Mouse (Mus musculus) embryonic facial prominence, embryonic 13.5 days (tissue): ENCODE results near the gene Spata13. TPM values are rescaled to one million over a fixed set of nuclear protein-coding genes. Genes with fewer than 3 reads are reported as not detected.

Experiments
- ATAC-seq: fragments of 200-750 bp; cut with Nextera tagmentation; 2 replicates; pipeline ENCODE4 v1.8.0; 2017; ENCODE audit warnings: low read depth; ENCODE audit not compliant: insufficient number of reproducible peaks, insufficient read depth, low FRiP score, low TSS enrichment
- H3K27ac ChIP-seq: fragments of 300-500 bp; sonication (generic); 2 replicates; pipeline ENCODE4 v1.5.1; 2015; ENCODE audit warnings: moderate library complexity, mild to moderate bottlenecking, inconsistent platforms
- H3K27me3 ChIP-seq: fragments of 300-500 bp; sonication (generic); 2 replicates; pipeline ENCODE4 v1.6.1; 2015; ENCODE audit warnings: mild to moderate bottlenecking, inconsistent platforms
- H3K36me3 ChIP-seq: fragments of 300-500 bp; sonication (generic); 2 replicates; pipeline ENCODE4 v1.6.1; 2015; ENCODE audit warnings: mild to moderate bottlenecking, inconsistent platforms
- H3K4me1 ChIP-seq: fragments of 300-500 bp; sonication (generic); 2 replicates; pipeline ENCODE4 v1.6.1; 2015; ENCODE audit warnings: inconsistent platforms
- H3K4me2 ChIP-seq: fragments of 300-500 bp; sonication (generic); 2 replicates; pipeline ENCODE4 v1.6.1; 2015; ENCODE audit warnings: moderate library complexity, mild to moderate bottlenecking, inconsistent platforms
- H3K4me3 ChIP-seq: fragments of 300-500 bp; sonication (generic); 2 replicates; pipeline ENCODE4 v1.5.1; 2015; ENCODE audit warnings: mild to moderate bottlenecking, inconsistent platforms
- H3K9ac ChIP-seq: fragments of 300-500 bp; sonication (generic); 2 replicates; pipeline ENCODE4 v1.6.1; 2015; ENCODE audit warnings: mild to moderate bottlenecking, inconsistent platforms
- H3K9me3 ChIP-seq: fragments of 300-500 bp; sonication (generic); 2 replicates; pipeline ENCODE4 v1.6.1; 2016; ENCODE audit warnings: inconsistent platforms
- WGBS: fragments of 180-500 bp; shearing (Covaris S2); methylation state at CpG from one replicate; pipeline ENCODE4 v1.1.7; 2015; ENCODE audit warnings: mixed read lengths; 5-methylcytosine and 5-hydroxymethylcytosine counted together
- polyA plus RNA-seq: library from polyadenylated mRNA; unstranded; fragments of >200 nt; fragmentation: Nextera tagmentation; extraction: Ambion mirVana; gene quantifications from 2 replicates; pipeline ENCODE4 v1.2.1, GENCODE M21; 2015

Spata13 gene
- polyA plus RNA-seq, 1 experiment from 2014 or later = 15.8 TPM

GRCm38 (mm10) chr14:60686733-60687132 is 52.9 kb downstream of the Spata13 start:
- 0 out of 2 replicates have a peak, but pooled peaks cover 12% of the 10 kb centered on the region for H3K4me1 ChIP-seq
- H3K9ac ChIP-seq = no peak overlapping the region
- no peaks in the 10 kb centered on the region for H3K27me3 ChIP-seq
- H3K27ac ChIP-seq = no peak overlapping the region
- H3K4me3 ChIP-seq = no peak overlapping the region
- H3K9me3 ChIP-seq = no peaks in the 10 kb centered on the region
- peak overlapping the region; percentile 37 for H3K4me2 ChIP-seq
- no peak for ATAC-seq
- 0 out of 2 replicates have a peak, but pooled peaks cover 6% of the 10 kb centered on the region for H3K36me3 ChIP-seq
- 81% methylated on average over 11 of the region's 11 CpGs for WGBS

- Histone ChIP-seq H3K36me3 (0 out of 2 replicates have a peak, but pooled peaks cover 9% of the 10 kb centered on the region), H3K9ac (no peak overlapping the region), H3K27me3 (no peaks in the 10 kb centered on the region), H3K4me3 (no peak overlapping the region; the same call in 1 of the 2 replicates), H3K4me2 (peak overlapping the region; percentile 37), H3K27ac (no peak overlapping the region), H3K9me3 (no peaks in the 10 kb centered on the region), H3K4me1 (0 out of 2 replicates have a peak, but pooled peaks cover 9% of the 10 kb centered on the region)
- WGBS = 48% methylated on average over 7 of the region's 7 CpGs
- no peak for ATAC-seq
Measured at GRCm38 (mm10) chr14:60687241-60687640, 53.4 kb downstream of the Spata13 start.

- 0 out of 2 replicates have a peak, but pooled peaks cover 9% of the 10 kb centered on the region for H3K36me3 ChIP-seq
- no peak overlapping the region for H3K4me2 ChIP-seq
- no peaks in the 10 kb centered on the region for H3K9me3 ChIP-seq
- no peak overlapping the region for H3K27ac ChIP-seq
- H3K27me3 ChIP-seq = no peaks in the 10 kb centered on the region
- H3K4me3 ChIP-seq = no peak overlapping the region
- peaks cover 8% of the 10 kb centered on the region; the same call in 1 of the 2 replicates for H3K4me1 ChIP-seq
- H3K9ac ChIP-seq = no peak overlapping the region
- no peak for ATAC-seq
- WGBS = 45% methylated on average over 7 of the region's 7 CpGs
Measured at GRCm38 (mm10) chr14:60688509-60689205, 54.9 kb downstream of the Spata13 start.

- no peak overlapping the region for H3K4me3 ChIP-seq
- WGBS = 92% methylated on average over 5 of the region's 5 CpGs
- no peaks in the 10 kb centered on the region for H3K9me3 ChIP-seq
- H3K27me3 ChIP-seq = no peaks in the 10 kb centered on the region
- H3K9ac ChIP-seq = no peak overlapping the region
- peaks cover 5% of the 10 kb centered on the region; the same call in 1 of the 2 replicates for H3K4me1 ChIP-seq
- no peak overlapping the region for H3K27ac ChIP-seq
- 0 out of 2 replicates have a peak, but pooled peaks cover 9% of the 10 kb centered on the region for H3K36me3 ChIP-seq
- no peak overlapping the region for H3K4me2 ChIP-seq
- no peak for ATAC-seq
Measured at GRCm38 (mm10) chr14:60689768-60690167, 56.0 kb downstream of the Spata13 start.

- Histone ChIP-seq H3K4me2 (no peak overlapping the region), H3K4me1 (peaks cover 5% of the 10 kb centered on the region; the same call in 1 of the 2 replicates), H3K27me3 (no peaks in the 10 kb centered on the region), H3K27ac (no peak overlapping the region), H3K9ac (no peak overlapping the region), H3K9me3 (no peaks in the 10 kb centered on the region), H3K36me3 (0 out of 2 replicates have a peak, but pooled peaks cover 9% of the 10 kb centered on the region), H3K4me3 (no peak overlapping the region)
- no peak for ATAC-seq
- WGBS = 74% methylated on average over 7 of the region's 7 CpGs
Measured at GRCm38 (mm10) chr14:60690631-60691030, 56.8 kb downstream of the Spata13 start.

GRCm38 (mm10) chr14:60693122-60693536 is 59.3 kb downstream of the Spata13 start:
- H3K9ac ChIP-seq = peak overlapping the region; percentile 32; the same call in 1 of the 2 replicates
- H3K36me3 ChIP-seq = 0 out of 2 replicates have a peak, but pooled peaks cover 9% of the 10 kb centered on the region
- H3K27ac ChIP-seq = no peak overlapping the region
- H3K9me3 ChIP-seq = no peaks in the 10 kb centered on the region
- H3K4me2 ChIP-seq = no peak overlapping the region
- H3K27me3 ChIP-seq = no peaks in the 10 kb centered on the region
- H3K4me1 ChIP-seq = peaks cover 5% of the 10 kb centered on the region; the same call in 1 of the 2 replicates
- ATAC-seq = no peak
- WGBS = 64% methylated on average over 11 of the region's 11 CpGs
- no peak overlapping the region for H3K4me3 ChIP-seq

GRCm38 (mm10) chr14:60693666-60694065 is 59.9 kb downstream of the Spata13 start:
- Histone ChIP-seq H3K4me2 (no peak overlapping the region), H3K36me3 (0 out of 2 replicates have a peak, but pooled peaks cover 9% of the 10 kb centered on the region), H3K9ac (0 out of 2 replicates have a peak overlapping the region, but pooled peaks have one; percentile 32), H3K27ac (no peak overlapping the region), H3K4me3 (no peak overlapping the region), H3K9me3 (no peaks in the 10 kb centered on the region), H3K4me1 (peaks cover 5% of the 10 kb centered on the region; the same call in 1 of the 2 replicates), H3K27me3 (no peaks in the 10 kb centered on the region)
- WGBS = 85% methylated on average over 5 of the region's 5 CpGs
- no peak for ATAC-seq

- Histone ChIP-seq H3K4me2 (no peak overlapping the region), H3K27ac (no peak overlapping the region), H3K36me3 (0 out of 2 replicates have a peak, but pooled peaks cover 9% of the 10 kb centered on the region), H3K27me3 (no peaks in the 10 kb centered on the region), H3K9ac (no peak overlapping the region), H3K4me3 (no peak overlapping the region), H3K4me1 (peaks cover 5% of the 10 kb centered on the region; the same call in 1 of the 2 replicates), H3K9me3 (no peaks in the 10 kb centered on the region)
- no peak for ATAC-seq
- 69% methylated on average over 14 of the region's 14 CpGs for WGBS
Measured at GRCm38 (mm10) chr14:60694215-60694997, 60.6 kb downstream of the Spata13 start.

GRCm38 (mm10) chr14:60697351-60697750 is 63.5 kb downstream of the Spata13 start:
- H3K4me2 ChIP-seq = no peak overlapping the region
- H3K27me3 ChIP-seq = no peaks in the 10 kb centered on the region
- H3K4me1 ChIP-seq = peaks cover 5% of the 10 kb centered on the region; the same call in 1 of the 2 replicates
- no peak for ATAC-seq
- H3K9me3 ChIP-seq = no peaks in the 10 kb centered on the region
- no peak overlapping the region for H3K4me3 ChIP-seq
- 88% methylated on average over 6 of the region's 8 CpGs for WGBS
- no peak overlapping the region for H3K9ac ChIP-seq
- no peaks in the 10 kb centered on the region for H3K36me3 ChIP-seq
- H3K27ac ChIP-seq = no peak overlapping the region

- 80% methylated on average over 10 of the region's 10 CpGs for WGBS
- Histone ChIP-seq H3K4me2 (no peak overlapping the region), H3K9me3 (no peaks in the 10 kb centered on the region), H3K27me3 (no peaks in the 10 kb centered on the region), H3K4me3 (no peak overlapping the region), H3K4me1 (peaks cover 5% of the 10 kb centered on the region), H3K27ac (no peak overlapping the region), H3K36me3 (no peaks in the 10 kb centered on the region), H3K9ac (no peak overlapping the region)
- ATAC-seq = no peak
Measured at GRCm38 (mm10) chr14:60698980-60699379, 65.2 kb downstream of the Spata13 start.

- Histone ChIP-seq H3K4me1 (peaks cover 31% of the 10 kb centered on the region), H3K27me3 (no peaks in the 10 kb centered on the region), H3K4me3 (no peak overlapping the region), H3K4me2 (no peak overlapping the region), H3K36me3 (no peaks in the 10 kb centered on the region), H3K9me3 (no peaks in the 10 kb centered on the region), H3K27ac (no peak overlapping the region), H3K9ac (no peak overlapping the region)
- 79% methylated on average over 10 of the region's 10 CpGs for WGBS
- no peak for ATAC-seq
Measured at GRCm38 (mm10) chr14:60702377-60703140, 68.8 kb downstream of the Spata13 start.
